In genomic region chr12:47700190-47700589, GRCm38 (mm10) we compare ENCODE assay signal across 32 mouse cellular contexts.
"Had no signal": no experiment of that assay in that cellular context is flagged by ENCODE, and none has a peak within 500 bp of the region (broad histone marks: within the 10 kb centered on the region; RNA-seq: fewer than 3 reads in every experiment).

No protein-coding gene starts in this region.

- H3K4me1 ChIP-seq: limb, embryonic 10.5 days; limb, embryonic 12.5 days; limb, embryonic 13.5 days; limb, embryonic 15.5 days; liver, embryonic 12.5 days; liver, embryonic 13.5 days; liver, embryonic 15.5 days; lung, embryonic 15.5 days; megakaryocyte, embryonic 14.5 days; midbrain, embryonic 10.5 days; midbrain, embryonic 12.5 days; midbrain, embryonic 13.5 days; midbrain, embryonic 15.5 days; neural tube, embryonic 12.5 days had no signal

- H3K4me2 ChIP-seq: limb, embryonic 12.5 days; limb, embryonic 13.5 days; limb, embryonic 15.5 days; liver, embryonic 11.5 days; liver, embryonic 12.5 days; liver, embryonic 13.5 days; liver, embryonic 15.5 days; lung, embryonic 14.5 days; lung, embryonic 15.5 days; midbrain, embryonic 11.5 days; midbrain, embryonic 12.5 days; midbrain, embryonic 13.5 days; midbrain, embryonic 15.5 days; neural tube, embryonic 12.5 days had no signal

- H3K27ac ChIP-seq: limb, embryonic 10.5 days; limb, embryonic 12.5 days; limb, embryonic 13.5 days; limb, embryonic 15.5 days; liver, embryonic 12.5 days; liver, embryonic 13.5 days; liver, embryonic 14.5 days; liver, embryonic 15.5 days; lung, embryonic 15.5 days; macrophage; midbrain, embryonic 10.5 days; midbrain, embryonic 12.5 days; midbrain, embryonic 13.5 days; midbrain, embryonic 15.5 days; neural tube, embryonic 12.5 days had no signal

- H3K27me3 ChIP-seq: limb, embryonic 12.5 days; limb, embryonic 13.5 days; limb, embryonic 15.5 days; liver, embryonic 12.5 days; liver, embryonic 13.5 days; liver, embryonic 15.5 days; lung, embryonic 15.5 days; megakaryocyte, embryonic 14.5 days; midbrain, embryonic 12.5 days; midbrain, embryonic 13.5 days; midbrain, embryonic 15.5 days; neural tube, embryonic 12.5 days had no signal

- H3K9ac ChIP-seq: limb, embryonic 12.5 days; limb, embryonic 13.5 days; limb, embryonic 15.5 days; liver, embryonic 12.5 days; liver, embryonic 13.5 days; liver, embryonic 14.5 days; liver, embryonic 15.5 days; liver, postnatal 0 days; lung, embryonic 14.5 days; lung, embryonic 15.5 days; midbrain, embryonic 12.5 days; midbrain, embryonic 13.5 days; midbrain, embryonic 15.5 days; neural tube, embryonic 12.5 days had no signal

- DNase-seq: left cerebral cortex, postnatal 4 days; liver; liver, embryonic 13.5 days; liver, postnatal 0 days; lung, adult 18-20 months; lung, adult 2 months; lung, embryonic 14.5 days; lung, postnatal 10 days; lung, postnatal 14 days; lung, postnatal 36 days; lung, postnatal 4 days; midbrain, embryonic 14.5 days had no signal

- ATAC-seq: liver, embryonic 12.5 days; liver, postnatal 0 days; lung, postnatal 0 days; midbrain, embryonic 13.5 days; midbrain, embryonic 15.5 days; midbrain, embryonic 16.5 days had no signal

- H3K36me3 ChIP-seq: limb, embryonic 10.5 days; limb, embryonic 12.5 days; limb, embryonic 13.5 days; limb, embryonic 15.5 days; liver, embryonic 12.5 days; liver, embryonic 13.5 days; liver, embryonic 15.5 days; lung, embryonic 15.5 days; midbrain, embryonic 10.5 days; midbrain, embryonic 12.5 days; midbrain, embryonic 13.5 days; midbrain, embryonic 15.5 days; neural tube, embryonic 12.5 days had no signal

- H3K4me3 ChIP-seq: limb, embryonic 10.5 days; limb, embryonic 12.5 days; limb, embryonic 13.5 days; limb, embryonic 15.5 days; liver, embryonic 12.5 days; liver, embryonic 13.5 days; liver, embryonic 15.5 days; lung, embryonic 15.5 days; megakaryocyte, embryonic 14.5 days; midbrain, embryonic 10.5 days; midbrain, embryonic 12.5 days; midbrain, embryonic 13.5 days; midbrain, embryonic 15.5 days; myocyte; neural tube, embryonic 12.5 days had no signal

- H3K9me3 ChIP-seq: limb, embryonic 10.5 days; limb, embryonic 12.5 days; limb, embryonic 13.5 days; limb, embryonic 15.5 days; liver, embryonic 12.5 days; liver, embryonic 13.5 days; liver, embryonic 15.5 days; lung, embryonic 15.5 days; megakaryocyte, embryonic 14.5 days; midbrain, embryonic 10.5 days; midbrain, embryonic 12.5 days; midbrain, embryonic 13.5 days; midbrain, embryonic 15.5 days; neural tube, embryonic 12.5 days had no signal
